Mouse (Mus musculus) kidney, embryonic 16.5 days (tissue): ENCODE data around the gene Adad1. TPM values are rescaled to one million over a fixed set of nuclear protein-coding genes. Genes with fewer than 3 reads are reported as not detected.

Experiments used
- ATAC-seq: fragments of 200-750 bp; cut with Nextera tagmentation; 2 replicates; pipeline ENCODE4 v1.8.0; 2017; ENCODE audit warnings: moderate TSS enrichment; ENCODE audit not compliant: low FRiP score, low TSS enrichment
- H3K27ac ChIP-seq: fragments of 300-500 bp; sonication (generic); 2 replicates; pipeline ENCODE4 v1.5.1; 2014; ENCODE audit warnings: low read length
- H3K27me3 ChIP-seq: fragments of 300-500 bp; sonication (generic); 2 replicates; pipeline ENCODE4 v1.6.1; 2014; ENCODE audit warnings: low read length, control low read depth, mixed read lengths; ENCODE audit not compliant: insufficient read depth
- H3K36me3 ChIP-seq: fragments of 300-500 bp; sonication (generic); 2 replicates; pipeline ENCODE4 v1.6.1; 2014; ENCODE audit warnings: low read length, control low read depth, mixed read lengths; ENCODE audit not compliant: insufficient read depth
- H3K4me1 ChIP-seq: fragments of 300-500 bp; sonication (generic); 2 replicates; pipeline ENCODE4 v1.6.1; 2014; ENCODE audit warnings: low read length, control low read depth, mixed read lengths; ENCODE audit not compliant: insufficient read depth
- H3K4me2 ChIP-seq: fragments of 300-500 bp; sonication (generic); replicated peaks from 2 replicates; pipeline ENCODE4 v1.6.1; 2014; ENCODE audit warnings: low read depth, low read length
- H3K4me3 ChIP-seq: fragments of 300-500 bp; sonication (generic); 2 replicates; pipeline ENCODE4 v1.5.1; 2014; ENCODE audit warnings: mild to moderate bottlenecking, low read length
- H3K9ac ChIP-seq: fragments of 300-500 bp; sonication (generic); replicated peaks from 2 replicates; pipeline ENCODE4 v1.6.1; 2014; ENCODE audit warnings: low read length
- H3K9me3 ChIP-seq: fragments of 300-500 bp; sonication (generic); 2 replicates; pipeline ENCODE4 v1.6.1; 2016; ENCODE audit warnings: low read length, control low read depth
- WGBS: fragments of 180-500 bp; shearing (Covaris S2); extraction: QIAGEN DNeasy Blood & Tissue Kit; methylation state at CpG from one replicate; pipeline ENCODE4 v1.1.7; 2014; 5-methylcytosine and 5-hydroxymethylcytosine counted together
- polyA plus RNA-seq: library from polyadenylated mRNA; unstranded; fragments of >200 nt; fragmentation: Nextera tagmentation; extraction: Ambion mirVana; gene quantifications from 2 replicates; pipeline ENCODE4 v1.2.1, GENCODE M21; 2015

The Adad1 gene
- polyA plus RNA-seq = 0.15 and 0.17 TPM in 2 replicates

- H3K4me3 ChIP-seq = peak within 1 kb of the TSS; percentile 33
- no peak; the same call in 1 of the 2 replicates for ATAC-seq
- 0 out of 2 replicates have a peak within 1 kb of the TSS, but pooled peaks have one; percentile 46 for H3K9ac ChIP-seq
- no peak within 1 kb of the TSS for H3K27ac ChIP-seq
- H3K36me3 ChIP-seq = no peaks in the 10 kb centered on the region
- WGBS = 49% methylated on average over 39 of the region's 39 CpGs
- H3K4me2 ChIP-seq = peak within 1 kb of the TSS; percentile 44
- peaks cover 20% of the 10 kb centered on the region for H3K9me3 ChIP-seq
- no peaks in the 10 kb centered on the region for H3K27me3 ChIP-seq
- H3K4me1 ChIP-seq = no peaks in the 10 kb centered on the region
These were observed at the start of gene Adad1 for GRCm38 (mm10) chr3:37063406-37063805. Gene Adad1, plus strand, starts transcription at chr3:37063527.

GRCm38 (mm10) chr3:37037979-37038378, 25.3 kb upstream of the Adad1 start:
- Histone ChIP-seq H3K9me3 (no peaks in the 10 kb centered on the region), H3K4me3 (no peak overlapping the region), H3K27me3 (no peaks in the 10 kb centered on the region), H3K36me3 (peaks cover 28% of the 10 kb centered on the region; the same call in 1 of the 2 replicates), H3K27ac (no peak overlapping the region), H3K4me2 (no peak overlapping the region), H3K9ac (no peak overlapping the region), H3K4me1 (no peaks in the 10 kb centered on the region)
- 88% methylated on average over 2 of the region's 2 CpGs for WGBS
- no peak for ATAC-seq

GRCm38 (mm10) chr3:37039811-37040210, 23.5 kb upstream of the Adad1 start:
- no peak for ATAC-seq
- no peaks in the 10 kb centered on the region for H3K27me3 ChIP-seq
- no peak overlapping the region for H3K9ac ChIP-seq

GRCm38 (mm10) chr3:37051491-37051890, 11.8 kb upstream of the Adad1 start:
- no peak overlapping the region for H3K4me3 ChIP-seq
- WGBS = 90% methylated on average over 1 of the region's 1 CpGs
- ATAC-seq = no peak

More at GRCm38 (mm10) chr3:37039811-37040210, 23.5 kb upstream of the Adad1 start:
- H3K27ac ChIP-seq = no peak overlapping the region
- peaks cover 30% of the 10 kb centered on the region; the same call in 1 of the 2 replicates for H3K36me3 ChIP-seq
- H3K4me1 ChIP-seq = no peaks in the 10 kb centered on the region
- no peak overlapping the region for H3K4me2 ChIP-seq
- H3K9me3 ChIP-seq = no peaks in the 10 kb centered on the region
- H3K4me3 ChIP-seq = no peak overlapping the region

GRCm38 (mm10) chr3:37073211-37073610, 9.9 kb downstream of the Adad1 start:
- H3K4me2 ChIP-seq = no peak overlapping the region
- H3K27ac ChIP-seq = no peak overlapping the region
- H3K4me1 ChIP-seq = no peaks in the 10 kb centered on the region
- ATAC-seq = no peak
- H3K36me3 ChIP-seq = no peaks in the 10 kb centered on the region
- H3K27me3 ChIP-seq = no peaks in the 10 kb centered on the region
- no peaks in the 10 kb centered on the region for H3K9me3 ChIP-seq
- no peak overlapping the region for H3K9ac ChIP-seq
- H3K4me3 ChIP-seq = no peak overlapping the region

More at GRCm38 (mm10) chr3:37051491-37051890, 11.8 kb upstream of the Adad1 start:
- Histone ChIP-seq H3K4me2 (no peak overlapping the region), H3K27ac (no peak overlapping the region), H3K36me3 (peaks cover 21% of the 10 kb centered on the region), H3K27me3 (no peaks in the 10 kb centered on the region), H3K4me1 (no peaks in the 10 kb centered on the region), H3K9me3 (no peaks in the 10 kb centered on the region), H3K9ac (no peak overlapping the region)

- Histone ChIP-seq H3K27ac (no peak overlapping the region), H3K27me3 (no peaks in the 10 kb centered on the region), H3K4me1 (no peaks in the 10 kb centered on the region), H3K36me3 (no peaks in the 10 kb centered on the region), H3K4me2 (no peak overlapping the region), H3K9ac (no peak overlapping the region), H3K4me3 (no peak overlapping the region), H3K9me3 (no peaks in the 10 kb centered on the region)
- ATAC-seq = no peak
- 78% methylated on average over 4 of the region's 4 CpGs for WGBS
These were observed 21.5 kb downstream of the Adad1 start for GRCm38 (mm10) chr3:37084860-37085259.

- H3K4me2 ChIP-seq = no peak overlapping the region
- H3K9ac ChIP-seq = no peak overlapping the region
- H3K4me1 ChIP-seq = no peaks in the 10 kb centered on the region
- H3K27ac ChIP-seq = no peak overlapping the region
- H3K27me3 ChIP-seq = no peaks in the 10 kb centered on the region
- no peaks in the 10 kb centered on the region for H3K9me3 ChIP-seq
- H3K36me3 ChIP-seq = no peaks in the 10 kb centered on the region
- no peak for ATAC-seq
- no peak overlapping the region for H3K4me3 ChIP-seq
These were observed 27.4 kb downstream of the Adad1 start for GRCm38 (mm10) chr3:37090721-37091120.

- H3K4me3 ChIP-seq = no peak within 1 kb of the TSS
- H3K36me3 ChIP-seq = no peaks in the 10 kb centered on the region
- no peaks in the 10 kb centered on the region for H3K27me3 ChIP-seq
- no peak for ATAC-seq
- no peak within 1 kb of the TSS for H3K9ac ChIP-seq
- H3K27ac ChIP-seq = no peak within 1 kb of the TSS
- no peak within 1 kb of the TSS for H3K4me2 ChIP-seq
- H3K9me3 ChIP-seq = no peaks in the 10 kb centered on the region
- no peaks in the 10 kb centered on the region for H3K4me1 ChIP-seq
- 67% methylated on average over 4 of the region's 4 CpGs for WGBS
These were observed 62.3 kb downstream of the Adad1 start, which contains the start of gene Il2 for GRCm38 (mm10) chr3:37125655-37126054. Gene Il2, minus strand, starts transcription at chr3:37125959.

- Histone ChIP-seq H3K4me3 (no peak overlapping the region), H3K9ac (no peak overlapping the region), H3K4me1 (no peaks in the 10 kb centered on the region), H3K9me3 (no peaks in the 10 kb centered on the region), H3K4me2 (no peak overlapping the region), H3K36me3 (no peaks in the 10 kb centered on the region), H3K27ac (no peak overlapping the region), H3K27me3 (no peaks in the 10 kb centered on the region)
- 54% methylated on average over 4 of the region's 4 CpGs for WGBS
- no peak for ATAC-seq
These were observed 62.8 kb downstream of the Adad1 start for GRCm38 (mm10) chr3:37126162-37126561.

GRCm38 (mm10) chr3:37128269-37128668, 64.9 kb downstream of the Adad1 start:
- H3K27me3 ChIP-seq = no peaks in the 10 kb centered on the region
- H3K36me3 ChIP-seq = no peaks in the 10 kb centered on the region
- H3K27ac ChIP-seq = no peak overlapping the region
- H3K4me3 ChIP-seq = no peak overlapping the region
- no peak overlapping the region for H3K4me2 ChIP-seq
- H3K9me3 ChIP-seq = no peaks in the 10 kb centered on the region
- no peaks in the 10 kb centered on the region for H3K4me1 ChIP-seq
- peak; percentile 51; the same call in 1 of the 2 replicates for ATAC-seq
- 41% methylated on average over 4 of the region's 4 CpGs for WGBS
- H3K9ac ChIP-seq = no peak overlapping the region
